Mouse (Mus musculus) forebrain, embryonic 11.5 days (tissue): ENCODE data around the gene Edar. TPM values are rescaled to one million over a fixed set of nuclear protein-coding genes. Genes with fewer than 3 reads are reported as not detected.
A peak's percentile ranks its signal among the peaks of the same experiment; 100 is the strongest.

Experiments used
- ATAC-seq: fragments of 200-750 bp; cut with Nextera tagmentation; replicated peaks from 2 replicates; pipeline ENCODE4 v1.8.0; 2017; ENCODE audit warnings: moderate TSS enrichment; ENCODE audit not compliant: low FRiP score
- DNase-seq: peaks from one replicate; pipeline ENCODE4 v3.0.0-alpha.2; 2017; ENCODE audit warnings: low spot score
- H3K27ac ChIP-seq: fragments of 300-500 bp; sonication (generic); 2 replicates; pipeline ENCODE4 v1.5.1; 2014; ENCODE audit warnings: low read depth, low read length
- H3K27me3 ChIP-seq: fragments of 300-500 bp; sonication (generic); 2 replicates; pipeline ENCODE4 v1.6.1; 2014; ENCODE audit warnings: mild to moderate bottlenecking, low read length, mixed read lengths; ENCODE audit not compliant: control insufficient read depth, insufficient read depth
- H3K36me3 ChIP-seq: fragments of 300-500 bp; sonication (generic); 2 replicates; pipeline ENCODE4 v1.6.1; 2014; ENCODE audit warnings: mild to moderate bottlenecking, low read length, moderate library complexity, mixed read lengths; ENCODE audit not compliant: control insufficient read depth, insufficient read depth
- H3K4me1 ChIP-seq: fragments of 300-500 bp; sonication (generic); replicated peaks from 2 replicates; pipeline ENCODE4 v1.6.1; 2014; ENCODE audit warnings: low read length, mixed read lengths; ENCODE audit not compliant: control insufficient read depth, insufficient read depth
- H3K4me2 ChIP-seq: fragments of 300-500 bp; sonication (generic); 2 replicates; pipeline ENCODE4 v1.6.1; 2014; ENCODE audit warnings: low read depth, mild to moderate bottlenecking, low read length, moderate library complexity, mixed read lengths; ENCODE audit not compliant: severe bottlenecking
- H3K4me3 ChIP-seq: fragments of 300-500 bp; sonication (generic); 2 replicates; pipeline ENCODE4 v1.5.1; 2014; ENCODE audit warnings: low read depth, low read length
- H3K9ac ChIP-seq: fragments of 300-500 bp; sonication (generic); 2 replicates; pipeline ENCODE4 v1.6.1; 2014; ENCODE audit warnings: low read length
- H3K9me3 ChIP-seq: fragments of 300-500 bp; sonication (generic); 2 replicates; pipeline ENCODE4 v1.6.1; 2016; ENCODE audit warnings: low read length, mixed read lengths; ENCODE audit not compliant: control insufficient read depth
- WGBS: fragments of 180-500 bp; shearing (Covaris S2); extraction: QIAGEN DNeasy Blood & Tissue Kit; methylation state at CpG from one replicate; pipeline ENCODE4 v1.1.7; 2014; 5-methylcytosine and 5-hydroxymethylcytosine counted together
- polyA plus RNA-seq: library from polyadenylated mRNA; unstranded; fragments of >200 nt; fragmentation: Nextera tagmentation; extraction: Ambion mirVana; gene quantifications from 2 replicates; pipeline ENCODE4 v1.2.1, GENCODE M21; 2014

The Edar gene
- polyA plus RNA-seq, 1 experiment from 2014 or later = 0.75 TPM

DNA sequence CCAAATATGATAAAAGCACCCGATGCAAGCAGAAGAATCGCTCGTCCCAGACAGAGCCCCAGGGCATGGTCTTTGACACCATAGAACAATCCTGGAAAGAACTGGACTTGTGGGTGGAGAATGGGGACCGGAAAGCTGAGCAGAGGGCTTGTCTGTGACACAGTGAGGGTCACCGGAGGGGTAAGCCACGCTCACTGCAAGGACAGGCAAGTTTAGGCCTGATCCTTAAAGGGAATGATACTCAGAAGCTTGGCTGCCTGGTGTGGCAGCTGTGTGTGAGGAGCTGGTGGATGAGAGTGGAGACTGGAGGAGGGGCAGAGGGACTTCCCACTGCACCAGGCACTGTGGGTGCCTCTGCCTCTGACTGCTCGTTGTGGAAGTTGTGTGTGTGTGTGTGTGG lies 15.6 kb upstream of the Edar start:
- no peak overlapping the region for H3K4me3 ChIP-seq
- DNase-seq (no peak), ATAC-seq (no peak)
- no peaks in the 10 kb centered on the region for H3K9me3 ChIP-seq
- no peaks in the 10 kb centered on the region for H3K27me3 ChIP-seq
- no peak overlapping the region for H3K9ac ChIP-seq
- H3K27ac ChIP-seq = no peak overlapping the region
- no peaks in the 10 kb centered on the region for H3K4me1 ChIP-seq
- no peaks in the 10 kb centered on the region for H3K36me3 ChIP-seq
- WGBS = 76% methylated on average over 6 of the region's 7 CpGs
- no peak overlapping the region for H3K4me2 ChIP-seq

DNA sequence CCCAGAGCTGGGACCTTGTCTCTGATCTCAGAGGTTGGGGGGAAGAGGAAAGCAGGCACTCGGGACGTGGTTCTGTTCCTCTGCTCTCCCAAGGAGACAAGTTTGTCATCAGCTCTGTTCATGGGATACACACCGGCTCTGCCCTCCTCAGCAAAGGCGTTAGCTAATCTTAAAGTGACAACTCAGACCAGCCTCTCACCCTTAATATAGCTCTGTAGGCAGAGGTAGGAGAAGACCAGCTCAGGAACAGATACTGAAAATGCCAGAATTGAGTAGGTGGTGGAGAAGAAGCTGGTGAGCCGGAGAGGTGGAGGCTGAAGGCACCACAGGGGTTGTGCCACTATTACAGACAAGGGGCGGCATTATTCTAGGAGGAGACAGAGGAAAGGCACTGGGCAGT lies 3.8 kb upstream of the Edar start:
- no peak overlapping the region for H3K9ac ChIP-seq
- WGBS = 80% methylated on average over 6 of the region's 6 CpGs
- ATAC-seq (no peak), DNase-seq (no peak)
- no peak overlapping the region for H3K4me2 ChIP-seq
- H3K27ac ChIP-seq = no peak overlapping the region
- H3K36me3 ChIP-seq = no peaks in the 10 kb centered on the region
- no peak overlapping the region for H3K4me3 ChIP-seq
- peaks cover 5% of the 10 kb centered on the region; the same call in 1 of the 2 replicates for H3K4me1 ChIP-seq
- H3K9me3 ChIP-seq = no peaks in the 10 kb centered on the region
- peaks cover 5% of the 10 kb centered on the region; the same call in 1 of the 2 replicates for H3K27me3 ChIP-seq

DNA sequence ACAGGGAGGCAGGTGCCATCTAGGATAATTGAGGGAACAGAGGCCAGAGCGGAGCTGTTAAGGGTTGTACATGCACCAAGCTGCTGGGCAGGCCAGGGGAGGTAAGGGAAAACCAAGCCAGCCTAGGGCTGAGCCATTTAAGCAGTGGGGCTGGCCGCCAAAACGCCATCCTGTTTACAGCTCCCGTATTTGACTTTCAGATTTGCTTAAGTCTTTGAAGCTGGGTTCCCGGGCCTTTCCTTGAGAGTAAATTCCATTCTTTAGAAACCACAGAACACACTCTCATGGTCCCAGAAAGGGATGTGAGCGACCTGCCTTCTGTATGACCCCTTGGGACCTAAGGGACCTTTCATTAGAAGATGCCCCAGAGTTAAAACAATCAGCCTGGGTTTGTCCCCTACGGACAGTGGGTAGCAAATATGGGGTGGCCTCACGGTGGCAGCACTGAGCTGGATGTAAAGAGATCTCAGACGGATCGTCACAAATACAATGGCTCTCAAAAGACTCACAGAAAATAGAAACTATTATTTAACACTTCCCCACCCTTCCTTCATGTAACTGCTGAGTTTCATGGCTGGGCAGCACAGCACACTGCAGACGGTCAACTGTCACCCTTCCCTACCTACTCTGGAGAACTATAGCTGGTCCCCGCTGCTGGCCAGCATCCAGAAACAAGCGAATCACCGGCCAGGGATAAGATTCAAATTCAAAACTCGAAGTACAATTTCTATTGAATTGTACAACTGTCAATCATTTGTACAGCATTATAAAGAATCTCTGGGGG lies 2.0 kb downstream of the Edar start:
- Histone ChIP-seq H3K9ac (no peak overlapping the region), H3K4me2 (peak overlapping the region; percentile 21; the same call in 1 of the 2 replicates), H3K4me3 (no peak overlapping the region), H3K27me3 (peaks cover 5% of the 10 kb centered on the region; the same call in 1 of the 2 replicates), H3K27ac (peak overlapping the region; percentile 77), H3K9me3 (no peaks in the 10 kb centered on the region), H3K36me3 (no peaks in the 10 kb centered on the region), H3K4me1 (peaks cover 5% of the 10 kb centered on the region; the same call in 1 of the 2 replicates)
- 26% methylated on average over 15 of the region's 15 CpGs for WGBS
- DNase-seq (peak; percentile 89), ATAC-seq (peak; percentile 91)

DNA sequence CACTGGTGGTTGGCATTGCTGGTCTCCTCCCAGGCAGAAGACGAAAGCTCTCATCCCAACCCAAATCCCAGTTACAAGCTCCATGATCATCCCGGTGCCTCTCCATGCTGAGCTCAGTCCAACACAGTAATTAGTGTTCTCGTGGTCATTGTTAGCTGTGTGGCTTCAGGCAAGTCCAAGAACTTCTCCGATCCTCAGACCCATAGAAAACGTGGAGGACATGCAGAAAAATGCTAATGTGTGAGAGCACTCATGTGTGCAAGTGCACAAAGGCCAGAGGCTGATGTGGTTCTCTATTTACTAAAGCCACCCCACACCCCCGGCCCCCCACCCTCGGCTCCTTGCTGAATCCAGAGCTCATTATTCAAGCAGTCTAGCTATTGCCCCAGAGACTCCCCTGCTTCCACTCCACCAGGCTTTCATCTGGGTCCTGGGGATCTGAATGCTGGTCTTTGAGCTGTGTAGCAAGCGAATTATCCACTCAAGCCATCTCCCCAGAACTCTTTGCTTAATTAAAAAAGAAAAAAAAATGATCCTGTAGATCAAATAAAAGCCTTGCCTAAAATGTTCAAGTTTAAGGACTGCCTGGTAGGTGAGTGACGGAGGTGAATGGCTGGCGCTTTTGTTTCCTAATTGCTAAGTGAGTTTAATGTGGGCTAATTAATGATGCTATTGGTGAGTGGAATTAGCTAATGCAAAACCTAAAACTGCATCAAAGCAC lies 2.7 kb downstream of the Edar start:
- H3K27me3 ChIP-seq = peaks cover 7% of the 10 kb centered on the region
- WGBS = 19% methylated on average over 10 of the region's 10 CpGs
- DNase-seq (peak; percentile 89), ATAC-seq (peak; percentile 95)
- H3K27ac ChIP-seq = peak overlapping the region; percentile 77
- no peak overlapping the region for H3K9ac ChIP-seq
- H3K4me3 ChIP-seq = no peak overlapping the region
- no peaks in the 10 kb centered on the region for H3K36me3 ChIP-seq
- H3K9me3 ChIP-seq = no peaks in the 10 kb centered on the region
- H3K4me1 ChIP-seq = peaks cover 5% of the 10 kb centered on the region; the same call in 1 of the 2 replicates
- H3K4me2 ChIP-seq = no peak overlapping the region

DNA sequence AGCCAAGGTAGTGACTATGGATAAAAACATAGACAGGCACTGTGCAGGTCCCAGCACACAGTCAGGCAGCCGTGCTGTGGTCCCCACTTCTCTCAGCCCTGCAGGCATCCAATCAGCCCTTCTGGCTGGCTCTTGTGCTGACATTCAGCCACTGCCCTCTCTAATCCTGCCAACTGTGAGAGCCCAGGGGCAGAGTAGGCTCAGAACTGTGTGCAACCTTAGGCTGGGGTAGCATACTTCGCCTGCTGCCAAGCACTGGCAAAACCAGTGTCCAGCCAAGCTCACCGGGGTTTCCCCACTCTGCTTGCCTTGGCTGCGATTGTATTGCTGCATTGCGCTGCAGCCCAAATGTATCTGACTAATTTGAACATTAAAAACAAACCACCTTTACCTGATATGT lies 11.6 kb downstream of the Edar start:
- no peak overlapping the region for H3K27ac ChIP-seq
- H3K4me1 ChIP-seq = no peaks in the 10 kb centered on the region
- no peak overlapping the region for H3K4me3 ChIP-seq
- no peaks in the 10 kb centered on the region for H3K9me3 ChIP-seq
- ATAC-seq = no peak
- H3K27me3 ChIP-seq = peaks cover 2% of the 10 kb centered on the region
- WGBS = 85% methylated on average over 5 of the region's 5 CpGs
- no peak overlapping the region for H3K4me2 ChIP-seq
- no peak overlapping the region for H3K9ac ChIP-seq
- DNase-seq = no peak
- no peaks in the 10 kb centered on the region for H3K36me3 ChIP-seq

DNA sequence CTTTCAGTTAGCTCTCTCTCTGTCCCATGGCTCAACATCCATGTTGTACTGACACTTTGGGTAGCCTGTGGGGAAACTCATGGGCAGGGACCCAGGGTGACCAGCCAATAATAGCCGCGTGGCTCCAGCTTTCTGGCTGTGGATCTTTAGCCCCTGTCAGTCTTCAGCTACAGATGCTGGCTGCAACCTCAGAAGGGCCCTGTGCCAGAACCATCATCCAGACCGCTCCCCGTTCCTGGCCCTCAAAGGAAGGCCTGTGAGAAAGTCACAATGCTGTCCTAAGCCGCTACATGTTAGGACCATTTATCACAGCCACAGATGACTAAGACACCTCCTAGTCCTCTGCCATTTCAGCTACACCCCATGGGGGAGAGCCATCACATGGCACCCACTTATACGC lies 12.0 kb downstream of the Edar start:
- Histone ChIP-seq H3K27me3 (peaks cover 2% of the 10 kb centered on the region), H3K36me3 (no peaks in the 10 kb centered on the region), H3K9me3 (no peaks in the 10 kb centered on the region), H3K27ac (no peak overlapping the region), H3K4me2 (no peak overlapping the region), H3K9ac (no peak overlapping the region), H3K4me3 (no peak overlapping the region), H3K4me1 (no peaks in the 10 kb centered on the region)
- ATAC-seq (no peak), DNase-seq (no peak)
- WGBS = 95% methylated on average over 6 of the region's 6 CpGs

DNA sequence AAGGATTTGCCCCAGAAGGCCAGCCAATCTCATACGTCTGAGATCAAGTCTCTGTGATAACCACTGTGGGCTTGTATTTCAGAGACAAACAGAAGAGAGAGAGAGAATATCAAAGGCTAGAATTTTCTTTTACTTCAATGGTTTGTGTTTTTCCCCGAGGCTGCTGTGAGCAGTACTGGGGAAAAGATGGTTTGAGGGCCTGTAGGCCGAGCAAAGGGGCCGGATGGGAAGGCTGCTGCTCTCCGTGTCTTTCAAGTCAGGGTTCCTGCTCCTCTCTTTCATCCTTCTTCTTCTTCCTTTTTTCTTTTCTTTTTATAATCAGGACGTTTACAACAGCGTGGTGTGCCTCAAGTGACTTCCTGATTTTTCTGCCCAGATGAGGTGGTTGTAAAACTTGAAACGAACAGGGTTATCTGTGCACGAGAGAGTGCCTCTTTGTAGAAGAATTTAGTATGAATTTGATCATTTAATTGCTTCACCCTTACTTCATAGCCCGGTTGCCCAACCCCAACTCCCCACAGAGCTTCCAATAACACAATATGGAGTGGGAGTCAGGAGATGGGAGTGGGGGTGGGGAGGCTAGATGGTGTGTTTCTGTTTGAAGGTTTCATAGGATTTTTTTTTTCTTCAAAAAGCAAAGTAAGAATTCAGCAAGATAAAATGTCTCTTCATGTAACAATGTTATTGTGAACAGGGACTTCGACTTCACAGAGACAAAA lies 16.0 kb downstream of the Edar start:
- ATAC-seq (no peak), DNase-seq (no peak)
- Histone ChIP-seq H3K36me3 (no peaks in the 10 kb centered on the region), H3K4me2 (no peak overlapping the region), H3K27ac (no peak overlapping the region), H3K27me3 (peaks cover 3% of the 10 kb centered on the region; the same call in 1 of the 2 replicates), H3K4me3 (no peak overlapping the region), H3K9ac (no peak overlapping the region), H3K9me3 (no peaks in the 10 kb centered on the region), H3K4me1 (no peaks in the 10 kb centered on the region)
- 71% methylated on average over 11 of the region's 11 CpGs for WGBS

DNA sequence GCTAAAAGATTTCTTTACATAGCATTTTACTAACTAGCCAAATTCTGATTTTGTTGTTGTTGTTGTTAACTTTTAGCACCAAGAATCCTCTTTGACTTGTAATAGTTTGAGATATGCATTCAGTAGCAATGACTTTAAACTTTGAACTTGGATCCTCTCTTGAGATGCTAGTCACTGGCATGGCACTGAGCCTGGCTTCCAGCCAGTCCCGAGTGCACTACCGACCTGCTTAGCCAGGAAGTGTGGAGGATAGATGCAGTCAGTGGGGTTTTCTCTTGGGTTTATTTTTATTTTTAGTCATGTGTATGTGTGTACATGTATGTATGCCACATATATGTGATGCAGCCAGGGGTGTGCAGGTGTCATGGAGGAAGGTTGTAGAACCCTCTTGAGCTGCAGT lies 17.7 kb downstream of the Edar start:
- Histone ChIP-seq H3K9ac (no peak overlapping the region), H3K4me2 (no peak overlapping the region), H3K36me3 (no peaks in the 10 kb centered on the region), H3K27ac (no peak overlapping the region), H3K9me3 (no peaks in the 10 kb centered on the region), H3K4me3 (no peak overlapping the region), H3K27me3 (peaks cover 3% of the 10 kb centered on the region; the same call in 1 of the 2 replicates), H3K4me1 (peaks cover 2% of the 10 kb centered on the region; the same call in 1 of the 2 replicates)
- ATAC-seq = no peak
- no peak for DNase-seq
- 77% methylated on average over 2 of the region's 2 CpGs for WGBS
